Mouse (Mus musculus) limb, embryonic 12.5 days (tissue): ENCODE data around the gene Parvb. TPM values are rescaled to one million over a fixed set of nuclear protein-coding genes. Genes with fewer than 3 reads are reported as not detected.
A peak's percentile ranks its signal among the peaks of the same experiment; 100 is the strongest.

Source experiments
- ATAC-seq: fragments of 200-750 bp; cut with Nextera tagmentation; 2 replicates; pipeline ENCODE4 v1.8.0; 2017; ENCODE audit warnings: low read depth, moderate TSS enrichment; ENCODE audit not compliant: insufficient number of reproducible peaks, insufficient read depth, low FRiP score, low TSS enrichment
- H3K27ac ChIP-seq: fragments of 300-500 bp; sonication (generic); 2 replicates; pipeline ENCODE4 v1.5.1; 2016; ENCODE audit warnings: mild to moderate bottlenecking, moderate library complexity
- H3K27me3 ChIP-seq: fragments of 300-500 bp; sonication (generic); 2 replicates; pipeline ENCODE4 v1.6.1; 2016; ENCODE audit warnings: mild to moderate bottlenecking, moderate library complexity
- H3K36me3 ChIP-seq: fragments of 300-500 bp; sonication (generic); 2 replicates; pipeline ENCODE4 v1.6.1; 2016; ENCODE audit warnings: mild to moderate bottlenecking, moderate library complexity
- H3K4me1 ChIP-seq: fragments of 300-500 bp; sonication (generic); replicated peaks from 2 replicates; pipeline ENCODE4 v1.6.1; 2016
- H3K4me2 ChIP-seq: fragments of 300-500 bp; sonication (generic); 2 replicates; pipeline ENCODE4 v1.6.1; 2016; ENCODE audit warnings: mild to moderate bottlenecking, moderate library complexity
- H3K4me3 ChIP-seq: fragments of 300-500 bp; sonication (generic); replicated peaks from 2 replicates; pipeline ENCODE4 v1.5.1; 2016; ENCODE audit warnings: mild to moderate bottlenecking
- H3K9ac ChIP-seq: fragments of 300-500 bp; sonication (generic); replicated peaks from 2 replicates; pipeline ENCODE4 v1.6.1; 2016; ENCODE audit warnings: mild to moderate bottlenecking, moderate library complexity
- H3K9me3 ChIP-seq: fragments of 300-500 bp; sonication (generic); 2 replicates; pipeline ENCODE4 v1.6.1; 2016; ENCODE audit warnings: mild to moderate bottlenecking, moderate library complexity
- WGBS: fragments of 180-500 bp; shearing (Covaris S2); methylation state at CpG from one replicate; pipeline ENCODE4 v1.1.7; 2016; 5-methylcytosine and 5-hydroxymethylcytosine counted together
- polyA plus RNA-seq: library from polyadenylated mRNA; unstranded; fragments of >200 nt; fragmentation: Nextera tagmentation; extraction: Ambion mirVana; gene quantifications from 2 replicates; pipeline ENCODE4 v1.2.1, GENCODE M21; 2016

Gene Parvb
- polyA plus RNA-seq, 1 experiment from 2014 or later, result 3.9 TPM

DNA sequence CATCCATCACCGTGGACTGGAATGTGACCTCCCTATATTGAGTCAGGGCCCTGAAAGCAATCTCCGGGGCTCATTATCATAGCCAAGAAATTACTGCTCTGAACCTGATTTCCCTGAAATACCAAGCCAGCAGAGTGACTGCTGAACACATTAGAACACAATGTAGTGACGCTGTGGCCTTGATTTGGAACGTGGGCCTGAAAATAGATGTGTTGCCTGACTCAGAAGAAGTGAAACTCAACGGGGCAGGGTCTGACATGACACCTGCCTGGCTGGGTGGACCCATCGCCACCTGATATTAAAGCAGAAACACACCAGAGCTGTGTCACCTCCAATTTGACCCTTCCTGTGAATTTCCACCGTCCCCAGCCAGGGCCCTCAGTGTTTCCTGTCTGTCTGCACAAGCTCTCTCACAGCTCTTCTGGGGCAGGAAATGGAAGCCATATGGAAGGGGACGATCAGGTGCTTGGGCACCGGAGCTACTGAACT, 13.0 kb upstream of the Parvb start:
- no peaks in the 10 kb centered on the region for H3K27me3 ChIP-seq
- peak overlapping the region; percentile 35 for H3K4me2 ChIP-seq
- H3K9me3 ChIP-seq, result no peaks in the 10 kb centered on the region
- peaks cover 63% of the 10 kb centered on the region for H3K4me1 ChIP-seq
- peak overlapping the region; percentile 78 for H3K27ac ChIP-seq
- H3K36me3 ChIP-seq, result peaks cover 13% of the 10 kb centered on the region
- no peak overlapping the region; the same call in 1 of the 2 replicates for H3K9ac ChIP-seq
- ATAC-seq, result peak; percentile 34; the same call in 1 of the 2 replicates
- no peak overlapping the region for H3K4me3 ChIP-seq
- 7% methylated on average over 9 of the region's 9 CpGs for WGBS

DNA sequence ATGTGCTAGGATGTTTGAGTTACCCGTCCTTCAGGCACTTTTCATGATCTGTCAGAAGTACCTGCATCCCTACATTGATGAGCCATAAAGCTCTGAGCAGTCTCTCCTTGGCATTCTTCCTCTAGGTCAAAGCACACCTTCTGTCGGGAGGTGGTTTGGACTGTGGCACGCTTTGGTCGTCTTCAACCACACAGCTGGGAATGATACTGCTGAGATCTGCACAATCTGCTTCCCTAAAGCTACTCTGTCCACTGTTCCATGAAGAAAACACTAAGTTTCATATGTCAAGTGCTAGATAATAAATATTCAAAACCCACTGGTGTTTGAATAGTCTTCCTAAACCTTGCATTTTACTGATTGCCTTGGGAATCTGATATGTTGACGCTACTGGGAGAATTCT, 10.3 kb upstream of the Parvb start:
- Histone ChIP-seq H3K4me3 (no peak overlapping the region), H3K4me2 (no peak overlapping the region), H3K9me3 (no peaks in the 10 kb centered on the region), H3K36me3 (no peaks in the 10 kb centered on the region), H3K4me1 (peaks cover 50% of the 10 kb centered on the region), H3K27me3 (no peaks in the 10 kb centered on the region), H3K9ac (no peak overlapping the region), H3K27ac (no peak overlapping the region)
- no peak for ATAC-seq
- 83% methylated on average over 5 of the region's 5 CpGs for WGBS

DNA sequence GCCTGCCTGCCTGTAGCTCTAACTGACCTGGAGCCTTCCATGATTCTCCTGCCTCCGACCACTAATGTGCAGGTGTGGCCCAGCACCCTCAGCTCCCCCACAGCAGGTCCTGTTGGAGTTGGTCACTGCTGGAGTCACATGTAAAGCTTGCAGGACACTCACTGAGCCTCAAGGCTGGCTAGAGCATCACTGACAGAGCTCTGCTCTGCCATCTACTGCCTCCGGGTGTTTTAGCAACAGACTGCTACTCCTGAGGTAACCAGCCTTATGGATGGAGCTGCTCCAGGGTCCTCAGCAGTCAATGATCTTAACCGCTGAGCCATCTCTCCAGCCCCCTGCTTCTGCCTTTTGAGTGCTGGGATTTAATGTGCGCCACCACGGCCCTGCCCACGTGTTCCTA, 8.4 kb upstream of the Parvb start:
- ATAC-seq, result no peak
- Histone ChIP-seq H3K27ac (no peak overlapping the region), H3K4me3 (no peak overlapping the region), H3K9me3 (no peaks in the 10 kb centered on the region), H3K4me2 (no peak overlapping the region), H3K9ac (no peak overlapping the region), H3K4me1 (peaks cover 31% of the 10 kb centered on the region), H3K36me3 (no peaks in the 10 kb centered on the region), H3K27me3 (no peaks in the 10 kb centered on the region)
- WGBS, result 23% methylated on average over 6 of the region's 6 CpGs

DNA sequence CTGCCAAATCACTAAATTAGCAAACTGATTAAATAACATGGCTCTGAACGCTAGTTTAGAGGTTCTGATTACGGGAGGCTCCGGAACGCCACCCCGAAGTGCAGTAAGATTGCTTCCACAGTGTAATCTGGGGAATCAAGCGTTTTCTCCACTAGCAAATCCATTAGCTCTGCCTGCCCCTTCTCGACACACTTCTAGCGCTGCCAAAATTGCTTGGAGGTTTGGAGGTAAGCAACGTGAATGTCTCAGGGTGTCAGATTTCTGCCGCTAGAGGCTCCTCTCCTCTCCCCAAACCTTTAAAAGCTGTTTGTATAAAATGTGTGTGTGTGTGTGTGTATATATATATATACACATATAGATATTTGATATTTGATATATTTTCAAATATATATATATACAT, 7.1 kb upstream of the Parvb start:
- no peak for ATAC-seq

DNA sequence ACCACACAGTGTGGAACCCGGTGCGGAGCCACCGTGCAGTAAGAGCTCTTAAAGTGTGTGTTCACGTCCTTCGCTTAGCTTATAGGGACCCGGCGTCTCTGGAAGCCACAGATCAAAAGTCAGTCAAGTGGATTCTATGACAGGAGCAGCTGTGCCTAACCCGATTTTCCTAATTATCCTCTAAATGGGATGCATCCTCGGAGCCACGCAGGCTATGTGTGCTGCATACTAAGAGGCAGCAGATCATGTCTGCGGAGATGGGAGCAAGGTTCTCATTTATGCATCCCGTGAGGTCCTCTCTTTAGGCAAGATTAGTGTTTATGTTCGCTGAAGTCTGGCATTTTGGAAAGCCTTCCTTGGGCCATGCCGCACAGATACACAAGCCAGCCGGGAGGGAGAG, 4.9 kb upstream of the Parvb start:
- H3K36me3 ChIP-seq, result no peaks in the 10 kb centered on the region
- whole genome bisulfite sequencing, result 76% methylated on average over 15 of the region's 15 CpGs
- H3K27me3 ChIP-seq, result peaks cover 5% of the 10 kb centered on the region; the same call in 1 of the 2 replicates
- no peaks in the 10 kb centered on the region for H3K9me3 ChIP-seq
- ATAC-seq, result no peak
- H3K4me2 ChIP-seq, result no peak overlapping the region
- H3K27ac ChIP-seq, result no peak overlapping the region
- H3K4me3 ChIP-seq, result no peak overlapping the region
- H3K4me1 ChIP-seq, result peaks cover 32% of the 10 kb centered on the region
- no peak overlapping the region for H3K9ac ChIP-seq

More for the DNA sequence above, 7.1 kb upstream of the Parvb start:
- no peak overlapping the region for H3K4me2 ChIP-seq
- no peak overlapping the region for H3K27ac ChIP-seq
- peaks cover 18% of the 10 kb centered on the region for H3K4me1 ChIP-seq
- WGBS, result 45% methylated on average over 10 of the region's 10 CpGs
- no peak overlapping the region for H3K4me3 ChIP-seq
- no peak overlapping the region for H3K9ac ChIP-seq
- no peaks in the 10 kb centered on the region for H3K36me3 ChIP-seq
- no peaks in the 10 kb centered on the region for H3K9me3 ChIP-seq
- no peaks in the 10 kb centered on the region for H3K27me3 ChIP-seq

DNA sequence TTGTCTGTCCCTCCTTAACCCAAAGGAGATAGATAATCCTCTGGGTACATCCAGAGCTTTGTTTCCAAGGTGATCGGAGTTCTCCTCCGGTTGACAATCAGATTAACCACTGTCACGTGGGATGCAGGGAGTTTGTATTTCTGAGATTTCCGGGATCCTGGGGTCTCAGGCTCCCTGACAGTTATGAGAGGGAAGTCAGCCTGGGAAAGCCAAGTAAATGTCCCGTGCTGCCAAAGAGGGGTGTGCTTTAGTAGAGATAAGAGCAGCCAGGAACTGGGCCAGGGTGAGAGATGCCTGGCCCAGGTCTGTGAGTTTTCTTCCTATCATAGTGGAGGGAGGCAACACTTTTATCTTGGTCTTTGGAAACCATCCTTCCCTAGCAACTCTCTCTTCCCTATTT, 1.2 kb upstream of the Parvb start:
- Histone ChIP-seq H3K27ac (no peak overlapping the region), H3K4me3 (no peak overlapping the region), H3K4me2 (peak overlapping the region; percentile 97), H3K9ac (0 out of 2 replicates have a peak overlapping the region, but pooled peaks have one; percentile 62), H3K36me3 (no peaks in the 10 kb centered on the region), H3K27me3 (peaks cover 5% of the 10 kb centered on the region; the same call in 1 of the 2 replicates), H3K9me3 (no peaks in the 10 kb centered on the region), H3K4me1 (peaks cover 28% of the 10 kb centered on the region)
- ATAC-seq, result no peak
- WGBS, result 18% methylated on average over 5 of the region's 5 CpGs

DNA sequence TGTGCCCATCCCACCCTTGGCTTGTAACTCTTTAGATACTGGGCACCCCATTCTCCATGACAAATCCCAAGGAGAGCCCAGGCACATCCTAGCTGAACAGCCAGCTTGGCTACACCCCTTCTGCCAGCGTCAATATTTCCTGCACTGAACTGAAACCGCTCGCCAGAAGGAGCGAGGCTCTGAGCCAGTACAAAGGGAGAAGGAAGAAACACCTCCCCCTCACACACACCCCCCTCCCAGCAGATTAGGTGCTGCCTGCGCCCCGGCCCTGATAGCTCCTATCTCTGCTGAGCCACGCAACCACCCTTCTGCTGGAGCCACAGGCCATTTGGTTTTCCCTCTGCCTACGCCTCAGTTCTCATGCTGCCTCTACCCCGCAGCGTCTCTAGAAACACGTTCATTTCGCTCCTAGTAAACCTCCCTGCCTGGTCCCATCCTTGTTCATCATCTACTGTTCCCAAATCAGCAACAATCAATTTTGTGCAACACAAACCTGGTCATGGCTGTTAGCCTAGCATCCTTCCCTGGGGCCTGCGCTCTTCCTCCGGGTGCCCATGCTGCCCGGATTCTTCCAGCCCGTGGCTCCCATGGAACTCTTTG, 630 bp upstream of the Parvb start:
- H3K4me1 ChIP-seq, result peaks cover 28% of the 10 kb centered on the region
- peaks cover 5% of the 10 kb centered on the region; the same call in 1 of the 2 replicates for H3K27me3 ChIP-seq
- no peak for ATAC-seq
- H3K4me3 ChIP-seq, result peak overlapping the region; percentile 53
- H3K9ac ChIP-seq, result peak overlapping the region; percentile 62
- H3K4me2 ChIP-seq, result peak overlapping the region; percentile 97
- H3K27ac ChIP-seq, result no peak overlapping the region
- H3K36me3 ChIP-seq, result no peaks in the 10 kb centered on the region
- 6% methylated on average over 16 of the region's 16 CpGs for WGBS
- no peaks in the 10 kb centered on the region for H3K9me3 ChIP-seq

DNA sequence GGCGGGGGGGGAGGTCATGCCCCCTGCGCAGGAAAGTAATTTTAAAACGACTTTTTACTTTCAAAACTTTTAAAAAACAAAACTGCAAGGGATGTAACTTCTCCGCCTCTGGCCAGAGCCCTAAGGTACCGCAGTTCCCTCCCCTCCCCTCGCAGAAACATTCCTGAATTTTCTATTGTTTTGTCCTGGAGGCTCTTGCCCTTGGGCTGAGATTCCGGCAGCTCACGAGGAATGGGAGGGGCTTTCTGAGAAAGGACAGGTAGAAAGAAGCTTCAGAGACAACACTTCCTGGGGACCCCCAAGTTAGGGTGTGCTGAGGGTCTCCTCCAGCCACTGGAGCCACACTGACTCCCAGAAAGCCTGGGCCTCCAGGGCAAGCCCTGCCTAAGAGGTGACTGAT, 766 bp downstream of the Parvb start:
- no peaks in the 10 kb centered on the region for H3K36me3 ChIP-seq
- peak overlapping the region; percentile 53 for H3K4me3 ChIP-seq
- 6% methylated on average over 8 of the region's 8 CpGs for WGBS
- peak overlapping the region; percentile 97 for H3K4me2 ChIP-seq
- peaks cover 5% of the 10 kb centered on the region; the same call in 1 of the 2 replicates for H3K27me3 ChIP-seq
- H3K4me1 ChIP-seq, result peaks cover 34% of the 10 kb centered on the region
- H3K9me3 ChIP-seq, result no peaks in the 10 kb centered on the region
- peak overlapping the region; percentile 62 for H3K9ac ChIP-seq
- no peak for ATAC-seq
- no peak overlapping the region for H3K27ac ChIP-seq

DNA sequence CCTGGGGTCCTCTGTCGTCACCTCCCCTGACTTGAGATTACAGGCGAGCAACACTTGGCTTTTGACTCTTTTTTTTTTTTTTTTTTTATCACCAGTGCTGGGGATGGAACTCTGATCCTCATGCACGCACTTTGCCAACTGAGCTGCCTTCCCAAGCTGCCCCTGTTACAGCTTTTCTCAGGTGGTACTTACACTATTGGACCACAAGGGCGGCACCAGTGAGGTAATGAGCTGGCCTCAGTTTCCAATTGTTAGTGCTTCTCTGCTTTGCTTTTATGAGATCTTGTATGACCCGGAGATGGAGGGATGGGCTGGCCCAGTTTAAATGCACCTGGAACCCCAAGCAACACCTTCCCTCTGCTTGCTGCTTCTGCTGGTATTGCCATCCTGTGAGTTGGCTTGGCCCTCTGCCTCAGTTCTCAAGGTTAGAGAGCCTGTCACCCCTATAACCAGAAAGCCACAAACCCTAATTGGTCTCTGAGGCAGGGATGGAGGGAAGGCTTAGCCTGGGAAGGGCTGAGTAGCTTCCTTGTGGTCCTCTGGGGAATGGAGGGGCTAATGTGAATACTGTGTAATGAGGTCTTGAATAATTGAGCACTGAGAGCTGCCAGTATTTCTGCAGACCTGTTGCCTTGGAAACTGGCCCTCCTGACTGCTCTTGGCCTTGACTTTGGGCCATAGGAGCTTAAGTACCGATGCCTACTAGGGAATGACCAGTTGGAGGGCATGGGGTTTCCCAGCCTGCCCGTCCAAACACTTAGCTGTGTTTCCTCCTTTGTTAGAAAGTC, 3.1 kb downstream of the Parvb start:
- Histone ChIP-seq H3K4me2 (no peak overlapping the region), H3K9ac (no peak overlapping the region), H3K4me3 (no peak overlapping the region), H3K36me3 (no peaks in the 10 kb centered on the region), H3K4me1 (peaks cover 54% of the 10 kb centered on the region), H3K27me3 (peaks cover 9% of the 10 kb centered on the region; the same call in 1 of the 2 replicates), H3K27ac (no peak overlapping the region), H3K9me3 (no peaks in the 10 kb centered on the region)
- 89% methylated on average over 7 of the region's 7 CpGs for WGBS
- no peak for ATAC-seq

DNA sequence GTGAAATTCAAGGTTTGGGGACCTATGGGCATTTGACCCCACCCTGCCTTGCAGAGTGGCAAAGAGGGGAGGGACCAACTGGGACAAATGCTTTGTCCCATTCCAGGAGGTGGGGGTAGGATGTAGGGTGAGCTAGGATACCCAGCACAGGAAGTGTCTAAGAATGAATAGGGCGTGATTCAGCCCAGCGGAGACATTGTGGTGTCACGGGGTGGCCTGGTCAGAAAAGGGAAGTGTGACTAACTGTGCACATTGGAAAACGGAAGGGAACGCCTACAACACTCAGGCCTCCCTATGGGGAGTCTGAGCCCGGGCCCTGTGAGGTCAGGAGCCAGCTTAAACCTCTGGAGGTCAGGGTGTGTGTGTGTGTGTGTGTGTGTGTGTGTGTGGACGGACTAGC, 3.8 kb downstream of the Parvb start:
- H3K9ac ChIP-seq, result no peak overlapping the region
- H3K27ac ChIP-seq, result no peak overlapping the region
- H3K27me3 ChIP-seq, result peaks cover 7% of the 10 kb centered on the region; the same call in 1 of the 2 replicates
- no peak for ATAC-seq
- H3K36me3 ChIP-seq, result no peaks in the 10 kb centered on the region
- peaks cover 53% of the 10 kb centered on the region for H3K4me1 ChIP-seq
- no peak overlapping the region for H3K4me3 ChIP-seq
- H3K9me3 ChIP-seq, result no peaks in the 10 kb centered on the region
- no peak overlapping the region for H3K4me2 ChIP-seq
- 85% methylated on average over 7 of the region's 7 CpGs for WGBS

DNA sequence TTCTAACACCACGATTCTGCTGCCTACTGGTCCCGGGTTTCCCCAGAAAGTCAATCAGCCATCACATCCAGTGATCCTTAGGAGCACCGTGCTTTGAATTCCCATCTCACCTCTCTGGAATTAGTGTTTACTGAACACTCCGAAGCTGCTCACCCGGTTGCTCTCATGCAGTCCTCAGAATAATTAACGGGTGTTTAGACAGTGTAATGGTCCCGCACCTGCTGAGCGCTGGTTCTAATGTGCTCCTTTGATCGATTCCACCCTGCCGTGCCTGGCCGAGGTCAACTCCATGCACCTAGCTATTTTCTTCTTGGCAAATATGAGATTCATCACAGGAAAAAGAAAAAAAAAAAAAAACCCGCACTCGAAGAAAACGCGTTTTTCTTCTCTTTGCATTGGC, 6.7 kb downstream of the Parvb start:
- H3K4me1 ChIP-seq, result peaks cover 42% of the 10 kb centered on the region
- H3K4me2 ChIP-seq, result peak overlapping the region; percentile 23; the same call in 1 of the 2 replicates
- no peaks in the 10 kb centered on the region for H3K36me3 ChIP-seq

More for the DNA sequence above, 6.7 kb downstream of the Parvb start:
- peaks cover 4% of the 10 kb centered on the region; the same call in 1 of the 2 replicates for H3K27me3 ChIP-seq
- no peak for ATAC-seq
- no peaks in the 10 kb centered on the region for H3K9me3 ChIP-seq
- H3K9ac ChIP-seq, result no peak overlapping the region
- 22% methylated on average over 15 of the region's 15 CpGs for WGBS
- H3K4me3 ChIP-seq, result no peak overlapping the region
- H3K27ac ChIP-seq, result no peak overlapping the region
